Mouse (Mus musculus) B cell, adult 2 months (primary cell): Measurements from ENCODE around the gene Gm28360.
"Not testable (repeated sequence)": the region's sequence is repeated elsewhere in the genome, so short reads cannot be mapped to it uniquely, and the experiment has no call there.

Experiments used
- DNase-seq, 2 experiments: peaks; one replicate each; pipeline ENCODE4 v3.0.0; 2022

Gene Gm28360

GRCm38 (mm10) chr1:117829781-117830180, at the start of gene Gm28360:
Gene Gm28360 (plus strand): TSS chr1:117830081.
- DNase-seq, result not testable (repeated sequence)

- DNase-seq, result not testable (repeated sequence)
These were observed 49.0 kb upstream of the Gm28360 start, which contains the start of gene B020011L13Rik for GRCm38 (mm10) chr1:117780833-117781232. Gene B020011L13Rik (plus strand): TSS chr1:117781133.

GRCm38 (mm10) chr1:117816271-117816670, 13.6 kb upstream of the Gm28360 start:
- not testable (repeated sequence) for DNase-seq

GRCm38 (mm10) chr1:117851718-117852117, 21.8 kb downstream of the Gm28360 start:
- not testable (repeated sequence) for DNase-seq
